27 mouse cellular contexts compared by ENCODE assay signal in genomic region chr13:53305256-53305655, GRCm38 (mm10). TPM values are rescaled to one million over a fixed set of nuclear protein-coding genes. Genes with fewer than 3 reads are reported as not detected.
DNase-seq lines count a peak whose midpoint lies in the region; ATAC-seq and TF ChIP-seq lines count a peak whose summit lies in the region.
"Had no signal": no experiment of that assay in that cellular context is flagged by ENCODE, and none has a peak within 500 bp of the region (broad histone marks: within the 10 kb centered on the region; RNA-seq: fewer than 3 reads in every experiment).

No protein-coding gene starts in this region.

- no peaks in the 10 kb centered on the region for H3K36me3 ChIP-seq in E14TG2a.4 (ENCODE audit: insufficient read depth, low read length)
- no peaks in the 10 kb centered on the region for H3K36me3 ChIP-seq in limb, embryonic 10.5 days
- H3K36me3 ChIP-seq: embryonic facial prominence, embryonic 10.5 days; embryonic facial prominence, embryonic 13.5 days; forebrain, embryonic 12.5 days; forebrain, embryonic 15.5 days; hindbrain, embryonic 12.5 days; hindbrain, embryonic 15.5 days had no signal

- POLR2A ChIA-PET in Patski (lab: Charles Lee) = no interaction called here

- H3K4me1 ChIP-seq in E14TG2a.4 (replicated peaks; ENCODE audit: low read depth, low read length) = peaks cover 13% of the 10 kb centered on the region; the same call in 1 of the 2 replicates
- peaks cover 47% of the 10 kb centered on the region for H3K4me1 ChIP-seq in limb, embryonic 10.5 days

- ATAC-seq in Patski = no peak
- ATAC-seq: forebrain, embryonic 15.5 days had no signal

- H3K27me3 ChIP-seq in E14TG2a.4 (ENCODE audit: insufficient read depth, low read length) (peaks cover 15% of the 10 kb centered on the region), Patski (peaks cover 23% of the 10 kb centered on the region)
- H3K27me3 ChIP-seq in limb, embryonic 10.5 days (ENCODE audit: low read depth, poor library complexity, severe bottlenecking) = no peaks in the 10 kb centered on the region
- H3K27me3 ChIP-seq: CH12.LX; embryonic facial prominence, embryonic 13.5 days; forebrain, embryonic 15.5 days; hindbrain, embryonic 12.5 days; hindbrain, embryonic 15.5 days had no signal

- DNase-seq in thymus, postnatal 14 days = peak; percentile 19
- DNase-seq in thymus, postnatal 4 days = no peak
- DNase-seq in Patski (ENCODE audit: low read depth, low spot score) = no peak
- DNase-seq in limb, embryonic 10.5 days (ENCODE audit: low spot score) = no peak
- DNase-seq in heart, adult 18-20 months = no peak
- DNase-seq in right cerebral cortex, postnatal 14 days = no peak
- no peak for DNase-seq in adrenal gland, adult 18-20 months (ENCODE audit: low spot score in 2 of 2)
- DNase-seq: adrenal gland, adult 2 months; adrenal gland, postnatal 14 days; B cell, adult 2 months; cerebellum, adult 11 months; cerebellum, adult 2 months; cerebellum, adult 9-11 months; cerebellum, postnatal 36 days; embryo, embryonic 11 days; gastrocnemius, postnatal 10 days; gastrocnemius, postnatal 36 days had no signal

- in situ Hi-C loops in Patski (cut with MboI; ENCODE audit: low pct_unique_long_range_greater_than_20kb) = no loop called here

- CTCF ChIA-PET in Patski (lab: Charles Lee) = interaction anchor here (0.7 to 0.8 kb wide), 2 partner anchors 10 to 181 kb away, joined by 3 read pairs; no protein-coding TSS in a partner anchor

- no peaks in the 10 kb centered on the region for H3K9me3 ChIP-seq in E14TG2a.4 (ENCODE audit: low read length)
- H3K9me3 ChIP-seq in limb, embryonic 10.5 days (replicated peaks) = no peaks in the 10 kb centered on the region
- H3K9me3 ChIP-seq: embryonic facial prominence, embryonic 10.5 days; embryonic facial prominence, embryonic 13.5 days; forebrain, embryonic 12.5 days; forebrain, embryonic 15.5 days; hindbrain, embryonic 12.5 days; hindbrain, embryonic 15.5 days had no signal

- H3K27ac ChIP-seq in limb, embryonic 10.5 days = 0 out of 2 replicates have a peak overlapping the region, but pooled peaks have one; percentile 7
- H3K27ac ChIP-seq: embryonic facial prominence, embryonic 10.5 days; embryonic facial prominence, embryonic 13.5 days; forebrain, embryonic 12.5 days; forebrain, embryonic 15.5 days; hindbrain, embryonic 12.5 days; hindbrain, embryonic 15.5 days had no signal

- no peak overlapping the region for H3K4me3 ChIP-seq in E14TG2a.4 (replicated peaks; ENCODE audit: low read length)
- no peak overlapping the region for H3K4me3 ChIP-seq in limb, embryonic 10.5 days
- H3K4me3 ChIP-seq: embryonic facial prominence, embryonic 10.5 days; embryonic facial prominence, embryonic 13.5 days; erythroblast, embryonic 14.5 days; forebrain, embryonic 12.5 days; forebrain, embryonic 15.5 days; hindbrain, embryonic 12.5 days; hindbrain, embryonic 15.5 days had no signal

- TF ChIP-seq CTCF in E14TG2a.4 (conservative IDR thresholded peaks at IDR 0.05; ENCODE audit: low read length) (peak; percentile 24), Patski (IDR thresholded peaks at IDR 0.05) (peak; percentile 12)

- 82% methylated on average over 8 of the region's 8 CpGs for WGBS in limb, embryonic 10.5 days

RNA-seq across cellular contexts. Expression of gene Ror2, which starts 19.3 kb away (rescaled TPM):
- not detected for polyA plus RNA-seq in Patski (2021)
- polyA plus RNA-seq in limb, embryonic 10.5 days (2016; fragmentation: Nextera tagmentation; extraction: Ambion mirVana) = 37.9 and 40.1 TPM in 2 replicates
- total RNA-seq in heart, adult 18-20 months (2021) = 1 to 10 TPM; 1.0 to 1.4 TPM
- 1 to 10 TPM; 3.5 to 4.8 TPM for total RNA-seq in adrenal gland, adult 18-20 months (2021)
- total RNA-seq: granulocyte monocyte progenitor cell, adult 5-6 weeks had no signal
- polyA plus RNA-seq: erythroblast, embryonic 14.5 days had no signal
